Mouse (Mus musculus) heart, embryonic 16.5 days (tissue): ENCODE data around the gene Nfatc2. TPM values are rescaled to one million over a fixed set of nuclear protein-coding genes. Genes with fewer than 3 reads are reported as not detected.
A peak's percentile ranks its signal among the peaks of the same experiment; 100 is the strongest.

ENCODE experiments used
- ATAC-seq: fragments of 200-750 bp; cut with Nextera tagmentation; replicated peaks from 2 replicates; pipeline ENCODE4 v1.8.0; 2017; ENCODE audit warnings: moderate number of reproducible peaks; ENCODE audit not compliant: insufficient read depth, low FRiP score; ENCODE audit errors: extremely low read depth
- H3K27ac ChIP-seq: fragments of 300-500 bp; sonication (generic); 2 replicates; pipeline ENCODE4 v1.5.1; 2014; ENCODE audit warnings: mild to moderate bottlenecking, low read length, control low read depth, moderate library complexity
- H3K27me3 ChIP-seq: fragments of 300-500 bp; sonication (generic); 2 replicates; pipeline ENCODE4 v1.6.1; 2014; ENCODE audit warnings: low read length, mixed read lengths; ENCODE audit not compliant: control insufficient read depth, insufficient read depth
- H3K36me3 ChIP-seq: fragments of 300-500 bp; sonication (generic); 2 replicates; pipeline ENCODE4 v1.6.1; 2014; ENCODE audit not compliant: control insufficient read depth, insufficient read depth
- H3K4me1 ChIP-seq: fragments of 300-500 bp; sonication (generic); 2 replicates; pipeline ENCODE4 v1.6.1; 2014; ENCODE audit warnings: low read length, mixed read lengths; ENCODE audit not compliant: control insufficient read depth, insufficient read depth
- H3K4me2 ChIP-seq: fragments of 300-500 bp; sonication (generic); 2 replicates; pipeline ENCODE4 v1.6.1; 2014; ENCODE audit warnings: low read depth, mild to moderate bottlenecking, control low read depth, low read length
- H3K4me3 ChIP-seq: fragments of 300-500 bp; sonication (generic); 2 replicates; pipeline ENCODE4 v1.5.1; 2014; ENCODE audit warnings: mild to moderate bottlenecking, control low read depth, low read length
- H3K9ac ChIP-seq: fragments of 300-500 bp; sonication (generic); 2 replicates; pipeline ENCODE4 v1.6.1; 2014; ENCODE audit warnings: low read length, control low read depth
- H3K9me3 ChIP-seq: fragments of 300-500 bp; sonication (generic); replicated peaks from 2 replicates; pipeline ENCODE4 v1.6.1; 2016; ENCODE audit warnings: low read length; ENCODE audit not compliant: control insufficient read depth
- WGBS: fragments of 180-500 bp; shearing (Covaris S2); extraction: QIAGEN DNeasy Blood & Tissue Kit; methylation state at CpG from one replicate; pipeline ENCODE4 v1.1.7; 2014; 5-methylcytosine and 5-hydroxymethylcytosine counted together
- polyA plus RNA-seq: library from polyadenylated mRNA; unstranded; fragments of >200 nt; fragmentation: Nextera tagmentation; extraction: Ambion mirVana; gene quantifications from 2 replicates; pipeline ENCODE4 v1.2.1, GENCODE M21; 2015

The Nfatc2 gene
- polyA plus RNA-seq, 1 experiment from 2014 or later, result 10.0 TPM

GRCm38 (mm10) chr2:168522247-168522646 lies 79.2 kb downstream of the Nfatc2 start:
- Histone ChIP-seq H3K4me2 (no peak overlapping the region), H3K4me3 (no peak overlapping the region), H3K27ac (no peak overlapping the region), H3K27me3 (no peaks in the 10 kb centered on the region), H3K9me3 (0 out of 2 replicates have a peak, but pooled peaks cover 4% of the 10 kb centered on the region), H3K4me1 (peaks cover 26% of the 10 kb centered on the region), H3K9ac (no peak overlapping the region), H3K36me3 (peaks cover 11% of the 10 kb centered on the region)
- WGBS, result 78% methylated on average over 3 of the region's 3 CpGs
- no peak for ATAC-seq

DNA sequence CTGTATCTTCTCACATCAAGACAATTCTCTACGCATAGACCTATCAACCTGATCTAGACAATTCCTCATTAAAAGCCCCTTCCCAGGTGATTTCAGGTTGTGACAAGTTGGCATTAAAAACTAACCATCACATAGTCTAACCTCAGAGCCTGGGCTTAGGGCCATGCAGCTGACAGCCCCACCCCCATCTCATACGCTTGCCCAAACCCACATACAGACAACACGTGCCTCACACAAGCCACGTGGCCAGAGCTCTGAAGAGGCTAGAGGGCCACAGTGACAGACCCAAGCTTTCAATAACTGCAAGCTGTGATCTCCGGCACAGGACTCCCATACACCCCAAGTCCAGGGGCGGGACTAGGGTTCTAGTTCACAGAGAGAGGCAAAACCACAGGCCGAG lies 80.7 kb downstream of the Nfatc2 start:
- Histone ChIP-seq H3K4me2 (no peak overlapping the region), H3K36me3 (0 out of 2 replicates have a peak, but pooled peaks cover 4% of the 10 kb centered on the region), H3K9me3 (no peaks in the 10 kb centered on the region), H3K27ac (no peak overlapping the region), H3K4me3 (no peak overlapping the region), H3K4me1 (peaks cover 22% of the 10 kb centered on the region), H3K9ac (no peak overlapping the region), H3K27me3 (no peaks in the 10 kb centered on the region)
- 80% methylated on average over 7 of the region's 7 CpGs for WGBS
- no peak for ATAC-seq

DNA sequence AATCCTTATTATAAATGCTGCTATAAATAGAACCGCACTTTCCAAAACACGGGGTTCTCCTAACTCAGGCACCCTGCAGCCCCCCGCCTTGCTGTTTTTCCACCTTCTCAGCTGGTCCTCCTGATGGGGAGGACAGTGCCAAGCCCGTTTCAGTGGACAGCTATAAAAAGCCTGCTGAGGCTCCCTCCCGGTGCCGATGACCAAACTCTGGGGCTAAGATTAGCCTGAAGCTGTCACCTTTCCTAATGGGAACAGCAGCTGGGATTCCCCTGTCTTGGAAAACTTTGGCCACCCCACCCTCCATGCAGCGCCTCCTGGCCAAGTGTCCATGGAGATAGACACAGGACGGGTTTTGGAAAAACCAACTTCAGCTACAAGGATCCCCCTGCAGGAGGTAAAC lies 81.9 kb downstream of the Nfatc2 start:
- WGBS, result 46% methylated on average over 8 of the region's 8 CpGs
- 0 out of 2 replicates have a peak overlapping the region, but pooled peaks have one; percentile 4 for H3K4me2 ChIP-seq
- 0 out of 2 replicates have a peak, but pooled peaks cover 4% of the 10 kb centered on the region for H3K36me3 ChIP-seq
- H3K4me1 ChIP-seq, result peaks cover 12% of the 10 kb centered on the region
- ATAC-seq, result peak; percentile 49; the same call in 1 of the 2 replicates
- peak overlapping the region; percentile 61 for H3K27ac ChIP-seq
- no peaks in the 10 kb centered on the region for H3K9me3 ChIP-seq
- no peak overlapping the region for H3K4me3 ChIP-seq
- H3K9ac ChIP-seq, result no peak overlapping the region
- H3K27me3 ChIP-seq, result no peaks in the 10 kb centered on the region

GRCm38 (mm10) chr2:168518256-168518659 lies 83.2 kb downstream of the Nfatc2 start:
- 71% methylated on average over 15 of the region's 15 CpGs for WGBS
- no peak overlapping the region for H3K9ac ChIP-seq
- peaks cover 9% of the 10 kb centered on the region for H3K4me1 ChIP-seq
- no peaks in the 10 kb centered on the region for H3K27me3 ChIP-seq
- H3K4me3 ChIP-seq, result no peak overlapping the region
- no peak for ATAC-seq
- no peak overlapping the region for H3K4me2 ChIP-seq
- H3K36me3 ChIP-seq, result 0 out of 2 replicates have a peak, but pooled peaks cover 4% of the 10 kb centered on the region
- no peak overlapping the region for H3K27ac ChIP-seq
- no peaks in the 10 kb centered on the region for H3K9me3 ChIP-seq

GRCm38 (mm10) chr2:168517774-168518173 lies 83.7 kb downstream of the Nfatc2 start:
- Histone ChIP-seq H3K27ac (no peak overlapping the region), H3K27me3 (no peaks in the 10 kb centered on the region), H3K9ac (no peak overlapping the region), H3K9me3 (no peaks in the 10 kb centered on the region), H3K4me2 (no peak overlapping the region), H3K4me3 (no peak overlapping the region), H3K36me3 (no peaks in the 10 kb centered on the region), H3K4me1 (peaks cover 9% of the 10 kb centered on the region)
- ATAC-seq, result no peak
- 91% methylated on average over 7 of the region's 7 CpGs for WGBS

- no peak overlapping the region for H3K4me3 ChIP-seq
- H3K27ac ChIP-seq, result no peak overlapping the region
- peaks cover 6% of the 10 kb centered on the region; the same call in 1 of the 2 replicates for H3K36me3 ChIP-seq
- peaks cover 9% of the 10 kb centered on the region for H3K4me1 ChIP-seq
- H3K9ac ChIP-seq, result no peak overlapping the region
- ATAC-seq, result no peak
- no peak overlapping the region for H3K4me2 ChIP-seq
- no peaks in the 10 kb centered on the region for H3K27me3 ChIP-seq
- 74% methylated on average over 7 of the region's 7 CpGs for WGBS
- H3K9me3 ChIP-seq, result 0 out of 2 replicates have a peak, but pooled peaks cover under 1% of the 10 kb centered on the region
Observed at GRCm38 (mm10) chr2:168516717-168517116, 84.7 kb downstream of the Nfatc2 start.

- Histone ChIP-seq H3K4me1 (peaks cover 9% of the 10 kb centered on the region), H3K27me3 (no peaks in the 10 kb centered on the region), H3K4me2 (no peak overlapping the region), H3K9me3 (peaks cover 4% of the 10 kb centered on the region; the same call in 1 of the 2 replicates), H3K9ac (no peak overlapping the region), H3K4me3 (no peak overlapping the region), H3K36me3 (peaks cover 10% of the 10 kb centered on the region; the same call in 1 of the 2 replicates), H3K27ac (no peak overlapping the region)
- ATAC-seq, result no peak
- 67% methylated on average over 4 of the region's 4 CpGs for WGBS
Observed at GRCm38 (mm10) chr2:168515466-168515865, 86.0 kb downstream of the Nfatc2 start.

- peaks cover 4% of the 10 kb centered on the region; the same call in 1 of the 2 replicates for H3K9me3 ChIP-seq
- no peak overlapping the region for H3K9ac ChIP-seq
- H3K4me1 ChIP-seq, result 0 out of 2 replicates have a peak, but pooled peaks cover 2% of the 10 kb centered on the region
- no peak overlapping the region for H3K27ac ChIP-seq
- ATAC-seq, result no peak
- WGBS, result 75% methylated on average over 5 of the region's 5 CpGs
- H3K36me3 ChIP-seq, result peaks cover 10% of the 10 kb centered on the region; the same call in 1 of the 2 replicates
- H3K4me2 ChIP-seq, result no peak overlapping the region
- H3K4me3 ChIP-seq, result no peak overlapping the region
- no peaks in the 10 kb centered on the region for H3K27me3 ChIP-seq
Observed at GRCm38 (mm10) chr2:168514131-168514530, 87.3 kb downstream of the Nfatc2 start.

DNA sequence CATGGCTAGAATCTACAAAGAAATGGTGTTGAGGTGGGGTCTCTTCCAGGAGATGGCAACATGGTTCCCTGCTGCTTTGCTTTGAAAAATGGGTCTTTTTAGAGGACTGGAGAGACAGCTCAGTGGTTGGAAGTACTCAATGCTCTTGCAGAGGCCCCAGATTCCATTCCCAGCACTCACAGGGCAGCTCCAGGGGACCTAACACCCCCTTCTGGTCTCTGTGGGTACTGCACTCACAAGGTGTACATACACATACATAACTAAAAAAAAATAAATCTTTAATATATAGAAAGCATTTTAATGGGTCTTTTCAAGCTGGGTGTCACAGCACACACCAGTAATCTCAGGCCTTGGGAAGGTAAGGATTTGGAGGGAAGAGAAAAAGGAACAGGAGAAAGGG lies 89.9 kb downstream of the Nfatc2 start:
- Histone ChIP-seq H3K9me3 (peaks cover 4% of the 10 kb centered on the region; the same call in 1 of the 2 replicates), H3K27me3 (no peaks in the 10 kb centered on the region), H3K4me2 (no peak overlapping the region), H3K4me1 (no peaks in the 10 kb centered on the region), H3K4me3 (no peak overlapping the region), H3K27ac (no peak overlapping the region), H3K36me3 (peaks cover 10% of the 10 kb centered on the region; the same call in 1 of the 2 replicates), H3K9ac (no peak overlapping the region)
- no peak for ATAC-seq
